Mouse (Mus musculus) megakaryocyte, embryonic 14.5 days (primary cell): ENCODE measurements at regions not wholly inside any gene's neighbourhood (a gene's known extent, or its start where the extent isn't known, plus 50 kb on each side); places are given as distances from the start of the nearest gene placed in this dataset.

Experiments used
- FLI1 ChIP-seq: IDR thresholded peaks from 2 replicates; pipeline ENCODE4 v1.6.1; 2012; ENCODE audit warnings: low read length, inconsistent platforms, mixed read lengths
- GATA1 ChIP-seq: IDR thresholded peaks from 3 replicates; pipeline ENCODE4 v1.6.1; 2012; ENCODE audit warnings: mixed read lengths, low read length, inconsistent platforms, borderline replicate concordance

- TF ChIP-seq GATA1 (no peak), FLI1 (no peak)
These were observed 746.2 kb upstream of the Intu start for GRCm38 (mm10) chr3:39784901-39785300.
